ENCODE assay signal across 20 mouse cellular contexts in genomic region chr15:102339612-102340011, GRCm38 (mm10). TPM values are rescaled to one million over a fixed set of nuclear protein-coding genes. Genes with fewer than 3 reads are reported as not detected.
A peak's percentile ranks its signal among the peaks of the same experiment; 100 is the strongest.
DNase-seq lines count a peak whose midpoint lies in the region; ATAC-seq and TF ChIP-seq lines count a peak whose summit lies in the region.
"Had no signal": no experiment of that assay in that cellular context is flagged by ENCODE, and none has a peak within 500 bp of the region (broad histone marks: within the 10 kb centered on the region; RNA-seq: fewer than 3 reads in every experiment).

No protein-coding gene starts in this region.

- H3K27me3 ChIP-seq in kidney, postnatal 0 days (ENCODE audit: insufficient read depth, low read length) = no peaks in the 10 kb centered on the region
- H3K27me3 ChIP-seq in stomach, embryonic 14.5 days (ENCODE audit: control insufficient read depth, insufficient read depth, low read length) = no peaks in the 10 kb centered on the region
- H3K27me3 ChIP-seq in stomach, embryonic 15.5 days (replicated peaks) = no peaks in the 10 kb centered on the region
- no peaks in the 10 kb centered on the region for H3K27me3 ChIP-seq in stomach, postnatal 0 days (ENCODE audit: control insufficient read depth, insufficient read depth, low read length)
- H3K27me3 ChIP-seq: embryonic facial prominence, embryonic 12.5 days; forebrain, embryonic 13.5 days; forebrain, embryonic 15.5 days had no signal

- no peak overlapping the region for H3K4me2 ChIP-seq in kidney, postnatal 0 days (ENCODE audit: low read length)
- no peak overlapping the region for H3K4me2 ChIP-seq in stomach, embryonic 14.5 days (replicated peaks; ENCODE audit: low read depth, low read length)
- H3K4me2 ChIP-seq in stomach, embryonic 15.5 days = no peak overlapping the region
- H3K4me2 ChIP-seq in stomach, postnatal 0 days (replicated peaks; ENCODE audit: low read depth) = no peak overlapping the region
- H3K4me2 ChIP-seq: embryonic facial prominence, embryonic 12.5 days; forebrain, embryonic 13.5 days; forebrain, embryonic 15.5 days had no signal

- intact Hi-C loops in heart, postnatal 14 days (cut with DNase I) = loop anchor here (5.0 kb wide), 1 partner anchor 83 kb away; no protein-coding TSS in a partner anchor

- peaks cover 36% of the 10 kb centered on the region for H3K36me3 ChIP-seq in kidney, postnatal 0 days (ENCODE audit: insufficient read depth, low read length)
- H3K36me3 ChIP-seq in stomach, embryonic 14.5 days (ENCODE audit: control insufficient read depth, insufficient read depth, low read length) = peaks cover 48% of the 10 kb centered on the region
- peaks cover 47% of the 10 kb centered on the region for H3K36me3 ChIP-seq in stomach, embryonic 15.5 days
- peaks cover 15% of the 10 kb centered on the region for H3K36me3 ChIP-seq in stomach, postnatal 0 days (ENCODE audit: control insufficient read depth, insufficient read depth, low read length)

- no peak for TF ChIP-seq CTCF in kidney, postnatal 0 days (IDR thresholded peaks at IDR 0.05; ENCODE audit: low read depth)
- peak; percentile 5; the same call in 1 of the 2 replicates for TF ChIP-seq CTCF in stomach, postnatal 0 days (IDR thresholded peaks at IDR 0.05; ENCODE audit: low read depth)

- H3K4me1 ChIP-seq in kidney, postnatal 0 days (replicated peaks; ENCODE audit: insufficient read depth, low read length) = no peaks in the 10 kb centered on the region
- no peaks in the 10 kb centered on the region for H3K4me1 ChIP-seq in stomach, embryonic 14.5 days (ENCODE audit: control insufficient read depth, insufficient read depth, low read length)
- H3K4me1 ChIP-seq in stomach, embryonic 15.5 days = no peaks in the 10 kb centered on the region
- no peaks in the 10 kb centered on the region for H3K4me1 ChIP-seq in stomach, postnatal 0 days (replicated peaks; ENCODE audit: control insufficient read depth, insufficient read depth)
- H3K4me1 ChIP-seq: embryonic facial prominence, embryonic 10.5 days; embryonic facial prominence, embryonic 12.5 days; forebrain, embryonic 13.5 days; forebrain, embryonic 15.5 days had no signal

- 64% methylated on average over 5 of the region's 5 CpGs for WGBS in kidney, postnatal 0 days
- WGBS in stomach, embryonic 14.5 days = 57% methylated on average over 5 of the region's 5 CpGs
- WGBS in stomach, embryonic 15.5 days = 49% methylated on average over 5 of the region's 5 CpGs
- WGBS in stomach, postnatal 0 days = 52% methylated on average over 5 of the region's 5 CpGs

- H3K4me3 ChIP-seq in kidney, postnatal 0 days (replicated peaks; ENCODE audit: low read depth, low read length) = no peak overlapping the region
- H3K4me3 ChIP-seq in stomach, embryonic 14.5 days (ENCODE audit: low read depth, low read length) = no peak overlapping the region
- H3K4me3 ChIP-seq in stomach, embryonic 15.5 days (replicated peaks) = no peak overlapping the region
- no peak overlapping the region for H3K4me3 ChIP-seq in stomach, postnatal 0 days (ENCODE audit: low read depth, low read length)
- H3K4me3 ChIP-seq: embryonic facial prominence, embryonic 10.5 days; embryonic facial prominence, embryonic 12.5 days; forebrain, embryonic 13.5 days; forebrain, embryonic 15.5 days had no signal

- no peak for TF ChIP-seq EP300 in stomach, postnatal 0 days (optimal IDR thresholded peaks at IDR 0.05)

- no peak for DNase-seq in kidney, postnatal 0 days (ENCODE audit: low spot score)
- no peak for DNase-seq in kidney, adult 8-10 months
- DNase-seq in stomach, postnatal 0 days (ENCODE audit: low spot score) = peak; percentile 69
- no peak for DNase-seq in heart, postnatal 14 days
- no peak for DNase-seq in adrenal gland, adult 18-20 months (ENCODE audit: low spot score in 2 of 2)
- DNase-seq: adrenal gland, adult 8-10 months; adrenal gland, postnatal 14 days; adrenal gland, postnatal 36 days; cerebellum, adult 11-12 months; cerebellum, adult 2 months; cerebellum, adult 9-10 months; cerebellum, postnatal 10 days; cerebellum, postnatal 25 days had no signal

- no peak for ATAC-seq in kidney, postnatal 0 days (replicated peaks; ENCODE audit: low FRiP score, low read depth)
- ATAC-seq in stomach, embryonic 14.5 days (ENCODE audit: insufficient number of reproducible peaks, insufficient read depth, low FRiP score, low read depth) = 0 out of 2 replicates have a peak, but pooled peaks have one; percentile 23
- peak; percentile 51; the same call in 1 of the 2 replicates for ATAC-seq in stomach, embryonic 15.5 days (ENCODE audit: insufficient read depth, low FRiP score, low read depth)
- ATAC-seq in stomach, postnatal 0 days (ENCODE audit: low FRiP score, low TSS enrichment) = peak; percentile 77
- ATAC-seq: forebrain, embryonic 13.5 days; forebrain, embryonic 15.5 days had no signal

- no peaks in the 10 kb centered on the region for H3K9me3 ChIP-seq in kidney, postnatal 0 days (replicated peaks; ENCODE audit: low read length)
- H3K9me3 ChIP-seq in stomach, embryonic 14.5 days (ENCODE audit: control insufficient read depth, low read depth, low read length) = no peaks in the 10 kb centered on the region
- no peaks in the 10 kb centered on the region for H3K9me3 ChIP-seq in stomach, embryonic 15.5 days
- no peaks in the 10 kb centered on the region for H3K9me3 ChIP-seq in stomach, postnatal 0 days (ENCODE audit: control insufficient read depth, low read length)
- H3K9me3 ChIP-seq: embryonic facial prominence, embryonic 10.5 days; embryonic facial prominence, embryonic 12.5 days; forebrain, embryonic 13.5 days; forebrain, embryonic 15.5 days had no signal

- peak overlapping the region; percentile 35; the same call in 1 of the 2 replicates for H3K9ac ChIP-seq in kidney, postnatal 0 days (ENCODE audit: low read depth, low read length)
- no peak overlapping the region for H3K9ac ChIP-seq in stomach, embryonic 14.5 days (replicated peaks; ENCODE audit: low read depth, low read length)
- no peak overlapping the region for H3K9ac ChIP-seq in stomach, embryonic 15.5 days
- H3K9ac ChIP-seq in stomach, postnatal 0 days (ENCODE audit: low read length) = 0 out of 2 replicates have a peak overlapping the region, but pooled peaks have one; percentile 27
- H3K9ac ChIP-seq: embryonic facial prominence, embryonic 12.5 days; forebrain, embryonic 13.5 days; forebrain, embryonic 15.5 days had no signal

- H3K27ac ChIP-seq in kidney, postnatal 0 days = no peak overlapping the region
- no peak overlapping the region for H3K27ac ChIP-seq in stomach, embryonic 14.5 days (ENCODE audit: low read length)
- no peak overlapping the region for H3K27ac ChIP-seq in stomach, embryonic 15.5 days
- no peak overlapping the region for H3K27ac ChIP-seq in stomach, postnatal 0 days (replicated peaks)
- H3K27ac ChIP-seq: embryonic facial prominence, embryonic 10.5 days; embryonic facial prominence, embryonic 12.5 days; forebrain, embryonic 13.5 days; forebrain, embryonic 15.5 days had no signal

RNA-seq across cellular contexts. Expression of gene Myg1, which starts 8.1 kb away (rescaled TPM):
- polyA plus RNA-seq in kidney, postnatal 0 days (2015; fragmentation: Nextera tagmentation; extraction: Ambion mirVana) = 84.9 and 86.9 TPM in 2 replicates
- 96.9 and 109 TPM in 2 replicates for polyA plus RNA-seq in stomach, embryonic 14.5 days (2014; fragmentation: Nextera tagmentation; extraction: Ambion mirVana)
- polyA plus RNA-seq in stomach, embryonic 15.5 days (2015; fragmentation: Nextera tagmentation; extraction: Ambion mirVana) = 83.5 and 85.5 TPM in 2 replicates
- 39.7 and 44.8 TPM in 2 replicates for polyA plus RNA-seq in stomach, postnatal 0 days (2015; fragmentation: Nextera tagmentation; extraction: Ambion mirVana)
- 10 to 100 TPM; 21.0 to 24.3 TPM for total RNA-seq in heart, postnatal 14 days (2021)
- total RNA-seq in adrenal gland, adult 18-20 months (2021) = 10 to 100 TPM; 48.9 to 54.7 TPM

RNA-seq across cellular contexts. Expression of gene Aaas, which starts 11.0 kb away (rescaled TPM):
- 37.1 and 42.2 TPM in 2 replicates for polyA plus RNA-seq in kidney, postnatal 0 days (2015; fragmentation: Nextera tagmentation; extraction: Ambion mirVana)
- polyA plus RNA-seq in stomach, embryonic 14.5 days (2014; fragmentation: Nextera tagmentation; extraction: Ambion mirVana) = 63.8 and 68.4 TPM in 2 replicates
- polyA plus RNA-seq in stomach, embryonic 15.5 days (2015; fragmentation: Nextera tagmentation; extraction: Ambion mirVana) = 55.9 and 67.0 TPM in 2 replicates
- polyA plus RNA-seq in stomach, postnatal 0 days (2015; fragmentation: Nextera tagmentation; extraction: Ambion mirVana) = 21.1 and 21.7 TPM in 2 replicates
- total RNA-seq in heart, postnatal 14 days (2021) = 10 to 100 TPM in 1 of 2 experiments, 1 to 10 TPM in 1; 9.5 to 15.2 TPM
- 10 to 100 TPM; 12.0 to 14.7 TPM for total RNA-seq in adrenal gland, adult 18-20 months (2021)

RNA-seq across cellular contexts. Expression of gene Pfdn5, which starts 13.7 kb away (rescaled TPM):
- polyA plus RNA-seq in kidney, postnatal 0 days (2015; fragmentation: Nextera tagmentation; extraction: Ambion mirVana) = 511 and 565 TPM in 2 replicates
- polyA plus RNA-seq in stomach, embryonic 14.5 days (2014; fragmentation: Nextera tagmentation; extraction: Ambion mirVana) = 500 and 514 TPM in 2 replicates
- 322 TPM in 2 replicates for polyA plus RNA-seq in stomach, embryonic 15.5 days (2015; fragmentation: Nextera tagmentation; extraction: Ambion mirVana)
- 321 and 336 TPM in 2 replicates for polyA plus RNA-seq in stomach, postnatal 0 days (2015; fragmentation: Nextera tagmentation; extraction: Ambion mirVana)
- 100 to 1,000 TPM; 262 to 287 TPM for total RNA-seq in heart, postnatal 14 days (2021)
- total RNA-seq in adrenal gland, adult 18-20 months (2021) = 100 to 1,000 TPM; 443 to 458 TPM

RNA-seq across cellular contexts. Expression of gene Sp7, which starts 27.4 kb away (rescaled TPM):
- 0.61 and 1.1 TPM in 2 replicates for polyA plus RNA-seq in kidney, postnatal 0 days (2015; fragmentation: Nextera tagmentation; extraction: Ambion mirVana)
- polyA plus RNA-seq in stomach, embryonic 14.5 days (2014; fragmentation: Nextera tagmentation; extraction: Ambion mirVana) = 2.0 and 2.5 TPM in 2 replicates
- 1.0 and 1.1 TPM in 2 replicates for polyA plus RNA-seq in stomach, embryonic 15.5 days (2015; fragmentation: Nextera tagmentation; extraction: Ambion mirVana)
- 0.40 and 0.41 TPM in 2 replicates for polyA plus RNA-seq in stomach, postnatal 0 days (2015; fragmentation: Nextera tagmentation; extraction: Ambion mirVana)
- not detected for total RNA-seq in heart, postnatal 14 days (2021)
- under 1 TPM in 1 of 2 experiments, not detected in 1; 0.10 TPM for total RNA-seq in adrenal gland, adult 18-20 months (2021)
- total RNA-seq: adrenal gland, postnatal 14 days; MEL had no signal

RNA-seq across cellular contexts. Expression of gene Espl1, which starts 43.5 kb away (rescaled TPM):
- polyA plus RNA-seq in kidney, postnatal 0 days (2015; fragmentation: Nextera tagmentation; extraction: Ambion mirVana) = 6.1 and 7.5 TPM in 2 replicates
- 25.4 and 28.6 TPM in 2 replicates for polyA plus RNA-seq in stomach, embryonic 14.5 days (2014; fragmentation: Nextera tagmentation; extraction: Ambion mirVana)
- polyA plus RNA-seq in stomach, embryonic 15.5 days (2015; fragmentation: Nextera tagmentation; extraction: Ambion mirVana) = 22.9 and 23.9 TPM in 2 replicates
- polyA plus RNA-seq in stomach, postnatal 0 days (2015; fragmentation: Nextera tagmentation; extraction: Ambion mirVana) = 2.2 and 4.0 TPM in 2 replicates
- total RNA-seq in heart, postnatal 14 days (2021) = 1 to 10 TPM; 3.2 to 4.3 TPM
- 1 to 10 TPM; 1.3 to 1.9 TPM for total RNA-seq in adrenal gland, adult 18-20 months (2021)

Comparison
In these comparisons a context has a peak if more than half of its experiments do, and no peak if none do; other contexts are left out.
1. H3K9ac ChIP-seq: peak in kidney, postnatal 0 days (single experiment) and stomach, postnatal 0 days (single experiment); none in stomach, embryonic 14.5 days (single experiment) and stomach, embryonic 15.5 days (single experiment).